Mouse (Mus musculus) stomach, postnatal 0 days (tissue): ENCODE data around the gene Cela3a.

Experiments used
- CTCF ChIP-seq: IDR thresholded peaks from 2 replicates; pipeline ENCODE4 v1.5.1; 2016; ENCODE audit warnings: antibody characterized with exemption, low read depth, mild to moderate bottlenecking, moderate library complexity
- EP300 ChIP-seq: optimal IDR thresholded peaks from 2 replicates; pipeline ENCODE3; 2016; ENCODE audit warnings: antibody characterized with exemption

- TF ChIP-seq CTCF = no peak
- TF ChIP-seq EP300 = no peak
Measured at GRCm38 (mm10) chr4:137452190-137452589, 42.6 kb upstream of the Cela3a start.
